Mouse (Mus musculus): ENCODE measurements around the gene Atp5g2. TPM values are rescaled to one million over a fixed set of nuclear protein-coding genes. Genes with fewer than 3 reads are reported as not detected.
"Not testable (repeated sequence)": the region's sequence is repeated elsewhere in the genome, so short reads cannot be mapped to it uniquely, and the experiment has no call there.

The Atp5g2 gene
- total RNA-seq, 2 experiments from 2014 or later, result 9.7 to 9.8 TPM

DNA sequence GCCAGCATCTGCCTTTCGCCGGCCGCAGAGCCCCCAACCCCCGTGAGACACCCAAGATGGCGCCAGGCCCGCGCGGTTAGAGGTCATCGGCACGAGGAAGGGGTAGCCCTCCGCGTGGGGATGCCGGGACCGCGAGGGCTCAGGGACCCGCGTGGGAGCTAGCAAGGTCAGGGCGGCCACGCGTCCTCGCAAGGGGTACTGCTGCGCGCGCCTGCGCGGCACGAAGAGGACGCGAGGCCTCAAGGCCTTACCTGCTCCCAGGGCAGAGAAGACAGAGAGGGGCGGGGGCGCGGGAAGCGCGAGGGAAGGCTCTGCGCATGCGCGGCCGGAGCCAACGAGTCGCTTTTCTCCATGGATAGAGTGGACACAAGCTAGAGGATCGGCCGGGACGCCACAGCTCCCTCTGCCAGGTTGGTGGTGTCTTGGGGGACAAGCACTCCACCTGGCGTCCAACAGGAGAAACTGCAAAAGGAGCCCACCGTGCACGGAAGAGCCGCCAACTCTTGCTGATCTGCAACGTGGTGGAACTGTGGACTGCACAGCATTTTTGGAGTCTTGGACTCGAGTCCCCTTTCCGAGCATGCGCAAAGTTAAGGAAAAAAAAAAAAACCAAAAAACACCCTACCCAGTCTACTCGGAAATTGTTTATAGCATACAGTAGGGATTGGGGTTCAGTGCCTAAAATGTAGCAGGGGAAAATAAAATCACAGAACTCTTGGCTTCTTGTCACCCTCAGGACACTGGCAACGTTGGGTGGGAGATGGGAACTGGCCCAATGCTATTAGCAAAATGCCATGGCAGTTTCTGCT, 1.2 kb downstream of the Atp5g2 start:
- DNase-seq (ENCODE audit: extremely low spot score in 1 of 2, low spot score in 2 of 2), result peak; percentile 98
- intact Hi-C loops (cut with DNase I), result loop anchor here (5.0 kb wide), 1 partner anchor 39 kb away; no protein-coding TSS in a partner anchor

DNA sequence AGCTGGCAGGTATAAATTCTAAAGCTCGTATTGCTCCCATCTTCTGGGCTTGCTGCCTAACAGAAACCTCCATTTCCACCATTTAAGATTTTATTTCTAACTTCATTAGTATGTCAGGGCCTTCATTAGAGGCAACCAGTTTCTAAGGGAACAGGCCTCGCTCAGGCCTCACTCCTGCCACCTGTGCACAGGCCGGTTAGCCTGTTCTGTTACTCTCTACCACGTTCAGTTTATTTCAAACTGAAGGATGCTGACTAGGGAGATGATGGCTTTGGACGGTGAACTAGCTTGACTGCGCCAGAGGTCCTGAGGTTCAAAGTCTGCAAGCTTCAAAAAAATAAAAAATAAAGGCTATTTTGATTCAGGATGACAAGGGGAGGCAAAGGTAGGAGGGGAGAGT, 1.9 kb downstream of the Atp5g2 start:
- no peak for DNase-seq (ENCODE audit: extremely low spot score in 1 of 2, low spot score in 2 of 2)
- intact Hi-C loops (cut with DNase I), result loop anchor here (5.0 kb wide), 1 partner anchor 38 kb away; no protein-coding TSS in a partner anchor

DNA sequence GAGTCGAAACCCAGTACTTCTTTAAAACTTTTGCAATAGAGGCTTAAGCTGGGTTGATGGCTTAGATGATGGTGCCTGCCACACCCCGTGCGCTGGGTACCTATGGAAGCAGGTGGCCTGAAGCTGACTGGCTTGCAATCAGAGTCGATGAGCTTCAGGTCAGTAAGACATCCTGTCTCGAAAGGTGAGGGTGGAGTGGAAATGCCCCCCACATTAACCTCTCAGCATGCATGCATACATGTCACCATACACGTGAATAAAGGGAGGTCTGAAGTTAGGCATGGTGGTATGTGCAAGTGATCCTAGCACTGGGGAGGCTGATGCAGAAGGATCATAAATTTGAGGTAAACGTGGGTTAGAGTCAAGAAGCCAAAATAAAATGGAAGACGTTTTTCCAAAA, 2.6 kb downstream of the Atp5g2 start:
- DNase-seq (ENCODE audit: extremely low spot score in 1 of 2, low spot score in 2 of 2), result no peak
- intact Hi-C loops (cut with DNase I), result loop anchor here (5.0 to 10.0 kb wide), 2 partner anchors 77 to 125 kb away; no protein-coding TSS in a partner anchor

DNA sequence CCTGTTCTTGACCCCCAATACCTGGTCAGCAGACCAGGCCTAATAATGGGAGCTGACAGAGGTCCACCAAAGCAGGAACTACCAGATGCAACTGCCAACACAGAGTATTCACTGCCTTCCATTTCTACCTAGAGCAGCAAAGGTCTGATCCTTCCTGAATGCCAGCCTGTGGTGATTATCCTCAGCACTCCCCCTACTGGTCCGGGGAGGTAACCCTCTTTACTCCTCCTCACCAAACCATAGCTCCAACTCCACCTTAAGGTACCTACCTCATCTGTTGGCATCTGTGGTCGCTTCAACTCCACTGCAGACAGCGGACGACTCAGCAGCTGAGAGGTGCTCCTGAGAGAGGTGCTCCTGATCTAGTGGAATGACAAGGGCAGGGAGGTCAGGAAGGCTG, 6.7 kb downstream of the Atp5g2 start:
- peak in 1 of 2 experiments; percentile 57 for DNase-seq (ENCODE audit: extremely low spot score in 1 of 2, low spot score in 2 of 2)
- intact Hi-C loops (cut with DNase I), result loop anchor here (5.0 to 10.0 kb wide), 2 partner anchors 73 to 121 kb away; no protein-coding TSS in a partner anchor

DNA sequence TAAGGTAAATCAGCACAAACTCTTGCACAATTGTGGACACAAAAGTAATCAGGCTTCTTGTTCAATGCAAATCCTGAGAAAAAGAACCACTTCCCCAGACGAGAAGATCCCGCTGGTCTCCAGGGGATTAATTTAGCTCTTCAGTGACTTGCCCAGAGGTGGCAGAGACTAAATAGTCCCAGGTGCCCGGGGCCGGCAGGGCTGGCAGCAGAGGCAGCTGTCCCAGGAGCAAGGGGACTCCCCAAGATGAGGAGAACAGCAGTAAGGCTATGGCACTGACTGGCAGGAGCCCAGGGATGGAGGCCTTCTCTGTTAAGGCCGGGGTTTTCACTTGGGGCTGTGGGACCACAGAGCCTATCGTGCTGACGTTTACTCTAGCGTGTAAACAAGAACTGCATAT, 8.3 kb downstream of the Atp5g2 start:
- intact Hi-C loops (cut with DNase I), result loop anchor here (10.0 kb wide), 1 partner anchor 119 kb away; no protein-coding TSS in a partner anchor
- DNase-seq (ENCODE audit: extremely low spot score in 1 of 2, low spot score in 2 of 2), result peak in 1 of 2 experiments; percentile 26

DNA sequence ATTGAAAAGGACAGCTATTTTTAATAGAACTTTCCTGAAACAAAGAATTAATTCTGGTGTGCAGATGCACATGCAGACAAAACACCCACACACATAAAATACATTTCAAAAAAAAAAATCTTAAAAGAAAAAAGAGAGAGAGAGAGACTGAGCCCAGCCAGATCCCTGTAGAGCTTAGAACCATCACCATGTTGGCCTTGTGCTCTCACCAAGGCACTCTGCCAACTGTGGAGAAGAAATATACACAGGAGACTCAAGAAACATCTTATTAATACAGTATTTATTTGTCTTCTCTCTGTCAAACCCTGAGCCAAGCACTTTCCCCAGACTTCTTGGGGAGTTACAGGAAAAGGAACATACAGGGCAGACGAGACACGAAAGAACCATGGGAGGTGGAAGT, 9.6 kb downstream of the Atp5g2 start:
- not testable (repeated sequence) for DNase-seq (ENCODE audit: extremely low spot score in 1 of 2, low spot score in 2 of 2)
- intact Hi-C loops (cut with DNase I), result loop anchor here (10.0 kb wide), 1 partner anchor 118 kb away; no protein-coding TSS in a partner anchor

DNA sequence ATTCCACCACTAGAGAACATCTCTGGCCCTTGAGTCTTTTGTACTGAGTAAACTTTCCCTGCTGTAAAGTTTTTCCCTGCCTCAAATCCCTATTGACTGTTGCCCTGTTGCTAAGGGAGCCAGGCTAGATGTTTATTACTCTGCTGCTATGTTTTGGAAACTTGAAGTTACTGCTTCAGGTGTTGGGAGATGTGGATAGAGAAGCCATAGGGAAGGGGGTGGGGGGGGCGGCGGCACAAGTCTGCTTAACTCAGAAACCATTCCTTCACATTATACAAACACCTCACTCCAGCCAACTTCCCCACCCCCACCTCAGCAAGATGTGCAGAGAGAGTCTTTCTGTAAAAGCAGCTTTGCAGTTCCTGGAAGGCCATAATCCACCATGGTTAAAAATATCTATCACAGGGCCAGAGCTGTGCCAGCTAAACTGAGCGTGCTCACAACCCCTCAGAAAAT, 14.2 kb downstream of the Atp5g2 start:
- intact Hi-C loops (cut with DNase I), result no loop called here
- DNase-seq (ENCODE audit: extremely low spot score in 1 of 2, low spot score in 2 of 2), result no peak

DNA sequence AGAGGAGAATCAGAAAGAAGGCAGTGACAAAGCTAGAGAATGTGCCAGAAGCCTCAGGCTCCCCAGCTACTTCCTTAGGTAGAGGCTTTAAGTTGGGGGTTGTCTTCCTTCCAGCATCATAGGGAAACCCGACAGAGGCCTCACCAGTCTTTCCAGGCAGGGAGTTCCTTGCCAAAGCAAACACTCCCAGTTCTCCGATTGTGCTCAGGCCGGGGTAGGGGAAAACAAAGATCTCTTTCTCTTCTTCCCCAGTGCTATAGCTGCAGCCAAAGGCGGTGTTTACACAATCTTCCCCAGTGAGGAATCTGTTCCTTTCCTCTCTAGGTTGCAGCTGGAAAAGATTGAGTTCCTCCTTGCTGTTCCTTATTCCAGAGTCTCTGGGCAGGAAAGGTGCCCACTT, 15.5 kb downstream of the Atp5g2 start:
- peak in 1 of 2 experiments; percentile 61 for DNase-seq (ENCODE audit: extremely low spot score in 1 of 2, low spot score in 2 of 2)

DNA sequence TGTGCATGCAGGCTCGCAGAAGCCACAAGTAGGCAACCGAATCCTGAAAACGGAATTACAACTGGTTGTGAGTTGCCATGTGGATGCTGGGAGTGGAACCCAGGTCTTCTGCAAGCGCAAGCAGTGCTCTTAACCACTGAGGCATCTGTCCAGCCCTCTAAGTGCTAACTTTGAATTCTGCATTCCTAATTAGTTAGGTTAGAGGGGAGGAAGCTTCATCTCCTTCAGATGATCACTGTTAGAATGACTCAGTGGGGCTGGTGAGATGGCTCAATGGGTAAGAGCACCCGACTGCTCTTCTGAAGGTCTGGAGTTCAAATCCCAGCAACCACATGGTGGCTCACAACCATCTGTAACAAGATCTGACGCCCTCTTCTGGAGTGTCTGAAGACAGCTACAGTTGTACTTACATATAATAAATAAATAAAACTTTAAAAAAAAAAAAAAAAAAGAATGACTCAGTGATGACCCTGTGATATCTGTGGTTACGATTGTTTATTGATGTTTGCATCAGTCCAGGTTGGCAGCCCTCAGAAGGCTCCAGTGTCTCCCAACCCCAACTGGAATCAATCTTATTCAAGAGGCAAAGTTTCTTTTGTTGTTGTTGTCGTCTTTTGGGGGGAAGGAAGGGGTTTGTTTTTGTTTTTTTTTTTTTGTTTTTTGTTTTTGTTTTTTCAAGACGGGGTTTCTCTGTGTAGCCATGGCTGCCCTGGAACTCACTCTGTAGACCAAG, 20.1 kb downstream of the Atp5g2 start:
- intact Hi-C loops (cut with DNase I); DNase-seq (ENCODE audit: extremely low spot score in 1 of 2, low spot score in 2 of 2): not testable (repeated sequence)

More for the DNA sequence above, 15.5 kb downstream of the Atp5g2 start:
- intact Hi-C loops (cut with DNase I), result no loop called here

DNA sequence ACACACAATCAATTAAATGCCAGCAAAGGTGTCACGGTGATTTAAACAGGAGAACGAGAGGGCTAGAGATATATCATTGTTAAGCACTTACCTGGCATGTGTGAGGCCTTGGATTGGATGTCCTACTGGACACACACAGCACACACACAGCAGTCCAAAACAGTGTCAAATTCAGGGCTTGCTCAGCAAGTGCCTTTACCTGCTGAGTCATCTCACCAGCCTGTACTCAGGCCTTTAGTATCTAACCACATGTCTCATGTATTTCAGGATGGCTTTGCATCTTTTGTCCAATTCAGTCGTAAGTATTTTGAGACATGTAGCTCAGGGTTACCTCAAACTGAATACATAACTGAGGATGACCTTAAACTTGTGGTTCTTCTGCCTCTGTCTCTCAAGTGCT, 21.0 kb downstream of the Atp5g2 start:
- DNase-seq (ENCODE audit: extremely low spot score in 1 of 2, low spot score in 2 of 2), result no peak
- intact Hi-C loops (cut with DNase I), result no loop called here

DNA sequence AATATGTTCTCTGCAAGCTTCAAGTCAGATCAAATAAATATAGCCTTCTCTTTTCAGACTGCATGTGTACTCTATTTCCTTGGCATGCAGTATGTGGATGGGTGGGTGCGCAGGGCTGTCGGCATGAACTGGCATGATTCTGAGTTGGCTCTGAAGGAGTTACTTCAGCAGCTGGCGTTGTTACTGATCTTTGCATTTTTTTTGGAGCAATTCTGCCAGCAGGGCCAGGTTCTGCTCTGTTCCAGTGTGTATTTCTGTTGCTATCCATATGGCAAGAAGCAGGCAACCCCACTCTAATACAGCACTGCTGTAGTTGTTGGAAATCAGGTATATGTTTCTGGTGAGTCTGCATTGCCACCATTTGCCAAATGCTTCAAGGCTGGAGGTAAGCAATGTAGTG, 36.3 kb downstream of the Atp5g2 start:
- intact Hi-C loops (cut with DNase I), result no loop called here
- peak; percentile 35 to 61 for DNase-seq (ENCODE audit: extremely low spot score in 1 of 2, low spot score in 2 of 2)

DNA sequence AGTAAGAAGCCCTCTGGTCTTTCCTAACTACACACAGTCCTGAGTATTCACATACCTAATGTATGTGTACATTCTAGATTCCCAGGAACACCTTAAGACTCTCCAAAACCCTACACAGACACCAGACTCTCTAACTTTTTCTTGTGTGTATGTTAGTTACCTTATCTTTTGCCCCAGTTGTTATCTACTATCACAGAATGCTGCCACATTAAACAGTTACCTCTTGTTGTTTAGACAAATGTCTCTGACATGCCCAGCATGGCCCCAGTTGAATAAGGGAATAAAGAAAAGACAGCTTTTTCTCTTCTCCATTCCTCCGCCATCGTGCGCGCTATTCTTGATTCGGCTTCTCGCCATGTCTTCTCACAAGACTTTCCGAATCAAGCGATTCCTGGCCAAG, 37.5 kb downstream of the Atp5g2 start:
- DNase-seq (ENCODE audit: extremely low spot score in 1 of 2, low spot score in 2 of 2), result no peak
- intact Hi-C loops (cut with DNase I), result loop anchor here (5.0 kb wide), 1 partner anchor 38 kb away; the partner anchor contains the start of gene Atp5g2

DNA sequence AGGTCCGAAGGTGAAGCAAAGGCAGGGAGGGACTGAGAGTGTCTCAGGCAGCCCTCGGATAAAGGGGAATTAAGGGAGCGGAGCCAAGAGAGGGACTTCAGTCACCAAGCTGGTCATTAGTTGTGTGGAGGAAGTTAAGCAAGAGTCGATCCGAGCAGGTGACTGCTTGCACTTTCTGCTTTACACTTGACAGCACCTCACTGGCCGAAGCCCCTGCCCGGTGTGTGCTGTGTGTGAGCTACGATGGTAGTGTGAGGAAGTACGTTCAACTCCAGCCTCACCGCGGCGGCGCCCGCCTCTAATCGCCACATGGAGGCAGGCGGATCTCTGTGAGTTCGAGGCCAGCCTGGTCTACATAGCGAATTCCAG, 46.5 kb downstream of the Atp5g2 start:
- intact Hi-C loops (cut with DNase I), result no loop called here
- peak in 1 of 2 experiments; percentile 57 for DNase-seq (ENCODE audit: extremely low spot score in 1 of 2, low spot score in 2 of 2)

DNA sequence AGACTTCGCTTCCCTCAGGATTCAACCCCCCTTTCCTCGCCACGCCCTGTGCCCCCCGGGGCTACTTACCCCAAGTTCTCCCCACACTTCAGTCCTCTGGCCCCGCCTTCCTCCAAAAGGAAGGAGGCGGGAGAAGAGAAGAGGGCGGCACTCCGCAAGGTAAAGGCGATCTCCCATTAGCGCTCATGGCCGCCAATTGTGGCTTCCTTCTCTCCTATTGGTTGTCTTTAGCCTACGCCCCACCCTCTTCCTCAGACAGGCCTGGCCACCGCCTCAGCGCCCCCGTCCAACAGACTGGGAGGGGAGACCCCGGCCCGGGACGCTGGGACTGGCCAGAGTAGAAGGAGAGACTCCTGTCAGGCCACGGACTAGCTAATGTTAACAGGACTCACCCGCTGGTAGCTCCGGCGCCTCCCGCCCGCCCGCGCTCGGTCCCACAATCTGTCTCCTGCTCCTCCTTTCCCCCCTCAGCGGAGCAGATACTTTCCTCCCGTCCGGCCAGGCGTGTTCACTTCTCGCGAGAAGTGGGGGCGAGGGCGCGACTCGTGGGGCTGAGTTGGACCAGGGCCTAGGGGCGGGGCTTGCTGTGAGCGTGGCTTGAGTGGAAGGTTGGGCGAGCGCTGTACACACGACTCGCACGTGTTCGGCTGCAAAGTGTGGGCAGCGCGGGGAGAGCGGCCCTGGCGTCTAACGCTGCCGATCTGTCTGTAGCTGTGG, 47.0 kb downstream of the Atp5g2 start, which contains the start of the genes Gm28047 and Atf7:
Gm28047 (minus strand) TSS at position 98 of the 717 bp plus-strand sequence.
Atf7 (minus strand) TSS at position 495 of the 717 bp plus-strand sequence.
- peak; percentile 98 to 100 for DNase-seq (ENCODE audit: extremely low spot score in 1 of 2, low spot score in 2 of 2)
- intact Hi-C loops (cut with DNase I), result no loop called here

DNA sequence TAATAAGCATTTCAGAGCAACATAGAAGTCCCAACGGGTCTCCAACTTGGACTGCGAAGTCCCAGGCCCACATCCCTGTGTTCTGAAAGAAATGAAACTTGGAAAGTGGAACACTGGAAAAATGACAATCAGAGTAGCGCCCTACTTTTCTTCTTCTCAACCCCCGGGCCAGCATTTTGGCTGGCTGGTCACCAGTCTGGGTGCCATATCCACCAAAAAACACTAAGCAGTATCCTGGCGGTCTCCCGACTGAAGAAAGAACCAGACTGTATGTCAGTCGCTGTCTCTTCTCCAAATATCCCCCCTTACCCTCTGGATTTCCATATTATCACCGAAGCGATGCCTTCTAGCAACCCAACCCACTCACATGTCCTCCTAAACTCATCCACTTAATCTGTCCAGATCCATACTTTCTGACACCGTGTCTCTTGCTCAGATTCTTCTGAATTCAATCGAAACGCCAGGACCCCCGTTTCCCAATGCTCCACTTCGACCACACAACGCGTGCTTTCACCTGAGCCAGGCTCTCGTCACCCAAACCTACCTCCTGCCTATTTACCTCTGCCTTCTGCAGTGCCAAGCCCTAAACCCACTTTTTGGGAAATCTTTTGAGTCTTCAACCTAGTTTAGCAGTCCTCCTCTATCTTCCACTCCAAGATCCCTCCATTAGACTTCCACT, 47.7 kb downstream of the Atp5g2 start:
- intact Hi-C loops (cut with DNase I), result no loop called here
- peak; percentile 9 to 30 for DNase-seq (ENCODE audit: extremely low spot score in 1 of 2, low spot score in 2 of 2)

DNA sequence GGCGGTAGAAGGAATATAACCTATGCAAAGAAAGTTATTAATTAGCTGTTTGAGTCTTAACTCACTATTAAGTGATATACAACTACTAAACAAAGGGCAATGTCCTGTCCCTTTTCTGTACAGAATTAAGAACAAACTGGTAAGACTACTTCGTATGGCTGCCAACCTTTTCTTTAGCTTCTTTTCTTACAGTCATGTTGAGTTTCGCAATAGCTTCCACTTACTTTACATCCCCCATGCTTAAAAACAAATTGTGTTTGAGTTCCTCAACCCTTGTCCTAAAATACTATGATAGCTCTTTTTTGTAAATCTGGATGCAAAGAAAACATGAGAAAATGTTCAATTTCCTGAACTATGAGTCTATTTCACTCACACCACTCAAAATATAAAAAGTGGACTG, 49.0 kb downstream of the Atp5g2 start:
- intact Hi-C loops (cut with DNase I), result no loop called here
- DNase-seq (ENCODE audit: extremely low spot score in 1 of 2, low spot score in 2 of 2), result no peak

DNA sequence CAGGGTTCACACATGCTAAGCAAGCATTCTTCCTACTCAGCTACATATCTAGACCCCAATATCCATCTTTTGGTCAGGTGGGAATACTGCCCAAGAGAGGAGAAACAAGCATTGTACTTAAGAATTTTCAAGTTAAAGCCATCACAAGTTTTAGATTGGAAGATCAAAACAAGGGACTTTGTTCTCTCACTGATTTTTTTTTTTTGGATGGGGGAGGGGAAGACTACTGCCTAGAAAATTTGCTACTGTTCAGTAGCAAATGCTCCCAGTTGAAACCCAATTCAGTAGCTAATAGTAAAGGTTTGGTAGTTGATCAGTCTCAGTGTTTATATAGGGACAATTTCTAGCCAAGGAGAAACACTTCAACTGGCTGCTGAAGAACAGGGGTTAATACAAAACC, 49.6 kb downstream of the Atp5g2 start:
- no peak for DNase-seq (ENCODE audit: extremely low spot score in 1 of 2, low spot score in 2 of 2)
- intact Hi-C loops (cut with DNase I), result no loop called here

DNA sequence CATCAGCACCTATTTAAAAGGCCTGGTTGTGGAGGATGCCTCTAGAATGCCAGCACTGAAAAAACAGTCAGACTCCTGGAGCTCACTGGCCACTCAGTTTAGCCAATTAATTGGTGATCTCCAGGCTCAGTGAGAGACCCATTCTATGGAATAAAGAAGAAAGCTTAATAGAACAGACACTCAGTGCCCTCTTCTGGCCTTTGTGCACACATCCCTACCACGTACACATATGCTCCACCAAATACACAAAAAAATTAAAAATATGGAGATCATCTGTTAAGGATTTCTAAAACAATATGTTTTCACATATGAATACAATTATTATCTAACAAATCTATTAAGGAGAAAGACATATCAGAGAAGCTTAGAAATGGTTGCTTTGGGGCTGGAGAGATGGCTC, 51.4 kb downstream of the Atp5g2 start:
- intact Hi-C loops (cut with DNase I), result no loop called here
- no peak for DNase-seq (ENCODE audit: extremely low spot score in 1 of 2, low spot score in 2 of 2)

Data from left cerebral cortex, postnatal 10 days (tissue).